Mouse (Mus musculus): ENCODE measurements around the gene Sbno2. TPM values are rescaled to one million over a fixed set of nuclear protein-coding genes. Genes with fewer than 3 reads are reported as not detected.

Sbno2 gene
- polyA plus RNA-seq, 1 experiment, result 127 TPM

GRCm38 (mm10) chr10:80016511-80016910, 88.9 kb downstream of the Sbno2 start, which contains the start of gene Arhgap45:
Gene Arhgap45 (plus strand): TSS chr10:80016653.
- Histone ChIP-seq H3K27me3 (ENCODE audit: control insufficient read depth, insufficient read depth, low read length) (no peaks in the 10 kb centered on the region), H3K4me1 (replicated peaks; ENCODE audit: control insufficient read depth, insufficient read depth, low read length) (peaks cover 41% of the 10 kb centered on the region), H3K36me3 (ENCODE audit: control insufficient read depth, insufficient read depth, low read length) (peaks cover 35% of the 10 kb centered on the region), H3K4me3 (ENCODE audit: control insufficient read depth, insufficient read depth, low read length) (peak within 1 kb of the TSS; percentile 83), H3K27ac (ENCODE audit: control insufficient read depth, insufficient read depth, low read length) (peak within 1 kb of the TSS; percentile 99)
- DNase-seq, result peak; percentile 91
- 3% methylated on average over 11 of the region's 11 CpGs for WGBS
- TF ChIP-seq CTCF (IDR thresholded peaks at IDR 0.05; ENCODE audit: borderline replicate concordance, control insufficient read depth, extremely low read depth, insufficient read depth, low read length, poor library complexity), result no peak
- TF ChIP-seq POLR2A (IDR thresholded peaks at IDR 0.05; ENCODE audit: control insufficient read depth, extremely low read depth, insufficient read depth, low read length, poor library complexity), result peak; percentile 98

- H3K36me3 ChIP-seq (ENCODE audit: control insufficient read depth, insufficient read depth, low read length), result peaks cover 32% of the 10 kb centered on the region
- peak; percentile 16 for DNase-seq
- no peak overlapping the region for H3K27ac ChIP-seq (ENCODE audit: control insufficient read depth, insufficient read depth, low read length)
- H3K4me1 ChIP-seq (replicated peaks; ENCODE audit: control insufficient read depth, insufficient read depth, low read length), result peaks cover 32% of the 10 kb centered on the region
- H3K4me3 ChIP-seq (ENCODE audit: control insufficient read depth, insufficient read depth, low read length), result no peak overlapping the region
- WGBS, result 94% methylated on average over 10 of the region's 10 CpGs
- no peak for TF ChIP-seq POLR2A (IDR thresholded peaks at IDR 0.05; ENCODE audit: control insufficient read depth, extremely low read depth, insufficient read depth, low read length, poor library complexity)
- TF ChIP-seq CTCF (IDR thresholded peaks at IDR 0.05; ENCODE audit: borderline replicate concordance, control insufficient read depth, extremely low read depth, insufficient read depth, low read length, poor library complexity), result no peak
- H3K27me3 ChIP-seq (ENCODE audit: control insufficient read depth, insufficient read depth, low read length), result no peaks in the 10 kb centered on the region
Measured at GRCm38 (mm10) chr10:80015583-80015982, 89.8 kb downstream of the Sbno2 start.

DNA sequence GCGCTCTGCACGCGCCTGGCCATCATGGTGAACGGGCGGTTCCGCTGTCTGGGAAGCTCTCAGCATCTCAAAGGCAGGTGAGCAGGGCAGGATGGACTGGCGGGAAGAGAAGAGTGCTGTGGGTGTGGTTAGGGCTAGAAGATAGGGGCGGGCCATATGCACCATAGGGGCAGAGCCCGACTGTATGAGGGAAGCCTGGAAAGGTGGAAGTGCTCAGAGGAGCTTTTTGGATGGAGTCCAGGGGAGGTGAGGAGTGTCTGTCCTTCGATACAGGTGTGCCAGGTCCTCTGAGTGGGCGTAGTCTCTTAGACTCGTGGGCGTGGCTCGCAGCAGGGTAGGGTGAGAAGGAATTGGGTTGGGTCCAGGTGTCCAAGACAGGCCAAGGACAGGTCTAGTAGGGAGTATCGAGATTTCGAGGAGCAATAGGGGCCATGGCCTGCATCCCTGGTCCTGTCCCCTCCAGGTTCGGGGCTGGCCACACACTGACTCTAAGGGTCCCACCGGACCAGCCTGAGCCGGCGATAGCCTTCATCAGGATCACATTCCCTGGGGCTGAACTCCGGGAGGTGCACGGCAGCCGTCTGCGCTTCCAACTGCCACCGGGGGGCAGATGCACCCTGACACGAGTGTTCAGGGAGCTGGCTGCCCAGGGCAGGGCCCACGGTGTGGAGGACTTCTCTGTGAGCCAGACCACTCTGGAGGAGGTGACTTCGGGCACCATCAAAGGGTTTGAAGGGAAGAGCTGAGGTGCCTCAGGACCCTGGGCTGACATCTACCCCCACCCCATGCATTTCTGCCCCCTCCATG, 90.7 kb downstream of the Sbno2 start:
- H3K27me3 ChIP-seq (ENCODE audit: control insufficient read depth, insufficient read depth, low read length), result no peaks in the 10 kb centered on the region
- peaks cover 23% of the 10 kb centered on the region for H3K4me1 ChIP-seq (replicated peaks; ENCODE audit: control insufficient read depth, insufficient read depth, low read length)
- peaks cover 29% of the 10 kb centered on the region for H3K36me3 ChIP-seq (ENCODE audit: control insufficient read depth, insufficient read depth, low read length)
- no peak for TF ChIP-seq POLR2A (IDR thresholded peaks at IDR 0.05; ENCODE audit: control insufficient read depth, extremely low read depth, insufficient read depth, low read length, poor library complexity)
- TF ChIP-seq CTCF (IDR thresholded peaks at IDR 0.05; ENCODE audit: borderline replicate concordance, control insufficient read depth, extremely low read depth, insufficient read depth, low read length, poor library complexity), result peak; percentile 70
- peak; percentile 61 for DNase-seq
- WGBS, result 82% methylated on average over 28 of the region's 28 CpGs
- no peak overlapping the region for H3K27ac ChIP-seq (ENCODE audit: control insufficient read depth, insufficient read depth, low read length)
- H3K4me3 ChIP-seq (ENCODE audit: control insufficient read depth, insufficient read depth, low read length), result no peak overlapping the region

GRCm38 (mm10) chr10:80013609-80014008, 91.8 kb downstream of the Sbno2 start:
- H3K36me3 ChIP-seq (ENCODE audit: control insufficient read depth, insufficient read depth, low read length), result peaks cover 19% of the 10 kb centered on the region
- TF ChIP-seq POLR2A (IDR thresholded peaks at IDR 0.05; ENCODE audit: control insufficient read depth, extremely low read depth, insufficient read depth, low read length, poor library complexity), result no peak
- no peak for TF ChIP-seq CTCF (IDR thresholded peaks at IDR 0.05; ENCODE audit: borderline replicate concordance, control insufficient read depth, extremely low read depth, insufficient read depth, low read length, poor library complexity)
- H3K4me3 ChIP-seq (ENCODE audit: control insufficient read depth, insufficient read depth, low read length), result no peak overlapping the region
- DNase-seq, result no peak
- no peaks in the 10 kb centered on the region for H3K27me3 ChIP-seq (ENCODE audit: control insufficient read depth, insufficient read depth, low read length)
- no peak overlapping the region for H3K27ac ChIP-seq (ENCODE audit: control insufficient read depth, insufficient read depth, low read length)
- WGBS, result 97% methylated on average over 25 of the region's 25 CpGs
- peaks cover 14% of the 10 kb centered on the region for H3K4me1 ChIP-seq (replicated peaks; ENCODE audit: control insufficient read depth, insufficient read depth, low read length)

GRCm38 (mm10) chr10:80011740-80012139, 93.6 kb downstream of the Sbno2 start:
- no peak for TF ChIP-seq POLR2A (IDR thresholded peaks at IDR 0.05; ENCODE audit: control insufficient read depth, extremely low read depth, insufficient read depth, low read length, poor library complexity)
- TF ChIP-seq CTCF (IDR thresholded peaks at IDR 0.05; ENCODE audit: borderline replicate concordance, control insufficient read depth, extremely low read depth, insufficient read depth, low read length, poor library complexity), result no peak
- no peak for DNase-seq
- Histone ChIP-seq H3K36me3 (ENCODE audit: control insufficient read depth, insufficient read depth, low read length) (peaks cover 14% of the 10 kb centered on the region; the same call in 1 of the 2 replicates), H3K4me1 (replicated peaks; ENCODE audit: control insufficient read depth, insufficient read depth, low read length) (peaks cover 14% of the 10 kb centered on the region), H3K27ac (ENCODE audit: control insufficient read depth, insufficient read depth, low read length) (no peak overlapping the region), H3K27me3 (ENCODE audit: control insufficient read depth, insufficient read depth, low read length) (no peaks in the 10 kb centered on the region), H3K4me3 (ENCODE audit: control insufficient read depth, insufficient read depth, low read length) (no peak overlapping the region)
- WGBS, result 95% methylated on average over 6 of the region's 6 CpGs

Other genes with a start within 250 kb of the Sbno2 start
- gene Prtn3, start 231.1 kb downstream of the Sbno2 start, polyA plus RNA-seq (2012; rRNA removed), result 5.3 and 9.2 TPM in 2 replicates
- gene Plppr3, start 230.9 kb downstream of the Sbno2 start, polyA plus RNA-seq (2012; rRNA removed), result 1.1 and 1.9 TPM in 2 replicates
- gene Elane, start 219.3 kb downstream of the Sbno2 start, polyA plus RNA-seq (2012; rRNA removed), result 3.7 and 8.9 TPM in 2 replicates
- gene Cfd, start 214.7 kb downstream of the Sbno2 start, polyA plus RNA-seq (2012; rRNA removed), result 1,248 and 1,398 TPM in 2 replicates
- 103 and 121 TPM in 2 replicates for gene Med16, start 196.6 kb downstream of the Sbno2 start, polyA plus RNA-seq (2012; rRNA removed)
- not detected in 2 replicates for gene Gm26602, start 194.7 kb downstream of the Sbno2 start, polyA plus RNA-seq (2012; rRNA removed)
- gene Kiss1r, start 188.6 kb downstream of the Sbno2 start, polyA plus RNA-seq (2012; rRNA removed), result 5.8 and 7.5 TPM in 2 replicates
- 279 and 303 TPM in 2 replicates for gene R3hdm4, start 184.4 kb downstream of the Sbno2 start, polyA plus RNA-seq (2012; rRNA removed)
- 12.5 and 13.5 TPM in 2 replicates for gene Arid3a, start 178.5 kb downstream of the Sbno2 start, polyA plus RNA-seq (2012; rRNA removed)
- gene Wdr18, start 145.4 kb downstream of the Sbno2 start, polyA plus RNA-seq (2012; rRNA removed), result 68.1 and 74.5 TPM in 2 replicates
- 0.07 and 0.14 TPM in 2 replicates for gene Grin3b, start 134.9 kb downstream of the Sbno2 start, polyA plus RNA-seq (2012; rRNA removed)
- gene Tmem259, start 121.2 kb downstream of the Sbno2 start, polyA plus RNA-seq (2012; rRNA removed), result 540 and 566 TPM in 2 replicates
- gene Cnn2, start 117.0 kb downstream of the Sbno2 start, polyA plus RNA-seq (2012; rRNA removed), result 239 and 245 TPM in 2 replicates
- 79.5 and 83.5 TPM in 2 replicates for gene Abca7, start 109.1 kb downstream of the Sbno2 start, polyA plus RNA-seq (2012; rRNA removed)
- gene Arhgap45, start 88.9 kb downstream of the Sbno2 start, polyA plus RNA-seq (2012; rRNA removed), result 1,362 and 1,504 TPM in 2 replicates
- gene Polr2e, start 65.8 kb downstream of the Sbno2 start, polyA plus RNA-seq (2012; rRNA removed), result 211 and 226 TPM in 2 replicates
- 517 and 598 TPM in 2 replicates for gene Gpx4, start 58.4 kb downstream of the Sbno2 start, polyA plus RNA-seq (2012; rRNA removed)
- 265 and 270 TPM in 2 replicates for gene Stk11, start 10.2 kb upstream of the Sbno2 start, polyA plus RNA-seq (2012; rRNA removed)
- 1,163 and 1,361 TPM in 2 replicates for gene Atp5d, start 33.1 kb upstream of the Sbno2 start, polyA plus RNA-seq (2012; rRNA removed)
- 34.0 and 37.7 TPM in 2 replicates for gene Cbarp, start 35.3 kb upstream of the Sbno2 start, polyA plus RNA-seq (2012; rRNA removed)
- gene Midn, start 42.7 kb upstream of the Sbno2 start, polyA plus RNA-seq (2012; rRNA removed), result 342 and 374 TPM in 2 replicates
- 173 and 193 TPM in 2 replicates for gene Cirbp, start 60.4 kb upstream of the Sbno2 start, polyA plus RNA-seq (2012; rRNA removed)
- 11.1 and 14.8 TPM in 2 replicates for gene 1600002K03Rik, start 67.4 kb upstream of the Sbno2 start, polyA plus RNA-seq (2012; rRNA removed)
- 3.1 and 3.6 TPM in 2 replicates for gene Efna2, start 73.9 kb upstream of the Sbno2 start, polyA plus RNA-seq (2012; rRNA removed)
- gene Mum1, start 120.9 kb upstream of the Sbno2 start, polyA plus RNA-seq (2012; rRNA removed), result 111 and 113 TPM in 2 replicates
- 531 and 647 TPM in 2 replicates for gene Ndufs7, start 143.6 kb upstream of the Sbno2 start, polyA plus RNA-seq (2012; rRNA removed)
- 6.0 and 6.4 TPM in 2 replicates for gene Gamt, start 155.4 kb upstream of the Sbno2 start, polyA plus RNA-seq (2012; rRNA removed)
- 134 and 166 TPM in 2 replicates for gene Dazap1, start 155.9 kb upstream of the Sbno2 start, polyA plus RNA-seq (2012; rRNA removed)
- 2,172 and 2,371 TPM in 2 replicates for gene Rps15, start 186.9 kb upstream of the Sbno2 start, polyA plus RNA-seq (2012; rRNA removed)
- gene Apc2, start 190.4 kb upstream of the Sbno2 start, polyA plus RNA-seq (2012; rRNA removed), result 0.40 and 0.57 TPM in 2 replicates
- gene 2310011J03Rik, start 215.0 kb upstream of the Sbno2 start, polyA plus RNA-seq (2012; rRNA removed), result 78.9 and 93.8 TPM in 2 replicates
- gene Pcsk4, start 223.9 kb upstream of the Sbno2 start, polyA plus RNA-seq (2012; rRNA removed), result 11.7 and 14.1 TPM in 2 replicates
- gene Reep6, start 224.4 kb upstream of the Sbno2 start, polyA plus RNA-seq (2012; rRNA removed), result 2.0 and 3.5 TPM in 2 replicates
- 4.6 and 9.0 TPM in 2 replicates for gene Adamtsl5, start 242.8 kb upstream of the Sbno2 start, polyA plus RNA-seq (2012; rRNA removed)